Mouse (Mus musculus) T-helper 2 cell (primary cell): ENCODE data around the gene Zfp36l2.

ENCODE experiments used
- in situ Hi-C: fragments of 300-600 bp; cut with MboI, MseI; formaldehyde crosslinking; loops from one replicate; pipeline ENCODE4 v1.15.1; 2025; ENCODE audit warnings: high pct_unique_total_duplicates

The Zfp36l2 gene

DNA sequence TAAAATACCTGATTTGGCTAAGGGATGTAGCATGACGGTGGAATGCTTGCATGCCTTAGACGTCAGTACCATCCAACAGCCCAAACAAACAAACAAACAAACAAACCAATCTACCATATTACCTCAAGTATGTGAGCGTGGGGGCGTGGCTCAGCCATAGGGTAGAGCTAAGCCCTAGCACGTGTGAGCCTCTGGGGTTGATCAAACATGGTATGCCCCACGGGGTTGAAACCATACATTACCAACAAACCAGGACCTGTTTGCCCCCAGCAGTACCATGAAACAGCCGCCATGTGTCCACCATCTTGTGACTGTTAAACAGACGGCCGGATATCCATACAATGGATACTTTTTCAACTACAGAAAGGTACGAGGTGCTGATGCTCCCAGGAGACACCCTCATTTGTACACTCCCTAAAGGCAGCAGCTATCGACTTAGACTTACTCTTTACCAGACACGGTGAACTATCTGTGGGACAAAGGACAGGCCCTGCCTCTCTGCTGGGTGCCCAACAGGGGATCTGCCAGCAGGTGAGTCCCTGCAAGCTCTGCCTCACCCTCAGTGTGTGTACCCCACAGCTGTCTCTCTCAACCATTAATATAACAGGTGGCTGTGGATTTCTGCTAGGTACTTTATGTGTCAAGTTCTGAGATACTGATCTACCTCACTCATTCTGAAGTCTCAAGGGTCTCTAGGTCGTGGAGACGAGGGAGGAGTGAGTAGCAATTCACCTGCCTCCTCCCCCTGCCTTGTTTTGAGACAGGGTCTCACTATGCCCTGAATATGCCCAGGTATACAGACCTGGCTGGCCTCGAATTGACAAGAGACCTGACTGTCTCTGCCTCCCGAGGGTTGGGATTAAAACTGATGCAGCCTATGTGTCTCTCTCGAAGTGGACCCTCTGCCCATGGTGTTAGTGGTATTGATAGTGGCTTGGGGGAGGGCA lies 8.4 kb downstream of the Zfp36l2 start:
- in situ Hi-C loops = loop anchor here (10.0 kb wide), 1 partner anchor 54 kb away; no protein-coding TSS in a partner anchor

DNA sequence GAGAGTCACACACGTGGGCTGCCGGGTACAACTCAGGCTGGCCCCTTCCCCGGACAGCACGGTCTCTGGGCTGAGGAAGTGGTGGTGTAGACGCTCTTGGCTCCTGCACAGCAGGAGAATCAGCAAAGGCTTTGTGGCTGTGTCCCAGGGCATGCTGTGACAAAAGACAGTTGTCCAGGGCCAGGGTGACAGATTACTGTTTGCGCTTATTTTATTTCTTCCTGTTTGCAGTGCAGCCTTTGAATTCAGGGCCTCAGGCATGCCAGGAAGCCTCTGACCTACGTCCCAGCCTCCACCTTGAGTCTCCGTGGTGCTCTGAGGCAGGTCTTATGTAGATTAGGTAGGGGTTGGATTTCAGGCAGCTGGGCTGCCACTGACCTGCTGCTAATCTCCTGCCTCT lies 10.3 kb downstream of the Zfp36l2 start:
- in situ Hi-C loops = loop anchor here (10.0 kb wide), 1 partner anchor 53 kb away; no protein-coding TSS in a partner anchor

GRCm38 (mm10) chr17:84176446-84176845 lies 11.3 kb downstream of the Zfp36l2 start:
- in situ Hi-C loops = loop anchor here (10.0 kb wide), 1 partner anchor 52 kb away; no protein-coding TSS in a partner anchor

- in situ Hi-C loops = loop anchor here (10.0 kb wide), 1 partner anchor 50 kb away; no protein-coding TSS in a partner anchor
Measured at GRCm38 (mm10) chr17:84175196-84175595, 12.6 kb downstream of the Zfp36l2 start.

- in situ Hi-C loops = no loop called here
Measured at GRCm38 (mm10) chr17:84167377-84167776, 20.4 kb downstream of the Zfp36l2 start.

- in situ Hi-C loops = no loop called here
Measured at GRCm38 (mm10) chr17:84166135-84166860, 21.4 kb downstream of the Zfp36l2 start.

GRCm38 (mm10) chr17:84165735-84166134 lies 22.0 kb downstream of the Zfp36l2 start:
- in situ Hi-C loops = no loop called here

- in situ Hi-C loops = no loop called here
Measured at GRCm38 (mm10) chr17:84164146-84164545, 23.6 kb downstream of the Zfp36l2 start.

- in situ Hi-C loops = no loop called here
Measured at GRCm38 (mm10) chr17:84163066-84163785, 24.5 kb downstream of the Zfp36l2 start.

- in situ Hi-C loops = no loop called here
Measured at GRCm38 (mm10) chr17:84162211-84162760, 25.5 kb downstream of the Zfp36l2 start.

- in situ Hi-C loops = no loop called here
Measured at GRCm38 (mm10) chr17:84161231-84161854, 26.4 kb downstream of the Zfp36l2 start.

DNA sequence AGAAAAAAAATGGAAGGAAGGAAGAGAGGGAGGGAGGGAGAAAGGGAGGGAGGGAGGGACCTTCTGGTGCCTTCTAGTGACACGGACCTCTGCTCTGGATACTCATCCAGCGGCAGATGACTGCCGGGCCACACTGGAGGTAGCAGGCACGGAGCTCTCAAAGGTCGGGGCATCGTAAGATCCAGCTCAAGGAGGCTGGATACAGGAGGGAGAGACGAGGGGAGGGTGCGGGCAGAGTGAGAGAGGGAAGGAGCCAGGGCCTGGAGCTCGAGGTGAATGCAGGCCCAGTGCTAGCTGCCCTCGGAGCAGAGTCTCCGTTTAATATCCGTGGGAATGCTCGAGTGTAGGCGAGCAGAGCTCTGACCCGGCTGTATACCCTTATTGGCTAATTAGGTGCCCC lies 28.9 kb downstream of the Zfp36l2 start:
- in situ Hi-C loops = no loop called here

DNA sequence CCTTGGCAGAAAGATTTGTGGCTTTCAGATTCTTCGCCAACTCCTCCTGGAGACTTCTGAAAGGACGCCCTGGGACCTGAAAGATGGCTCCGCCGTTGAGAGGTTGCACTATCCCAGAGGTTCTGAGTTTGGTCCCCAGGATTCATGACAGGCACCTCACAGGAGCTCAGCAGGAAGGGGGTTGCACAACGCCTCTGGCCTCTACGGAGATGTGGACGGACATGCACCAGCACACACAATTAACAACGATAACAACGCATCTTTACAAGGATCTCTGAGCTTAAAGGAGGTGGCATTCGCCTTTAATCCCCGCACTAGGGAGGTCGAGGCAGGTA lies 29.3 kb downstream of the Zfp36l2 start:
- in situ Hi-C loops = no loop called here

- in situ Hi-C loops = no loop called here
Measured at GRCm38 (mm10) chr17:84157743-84158460, 29.8 kb downstream of the Zfp36l2 start.

DNA sequence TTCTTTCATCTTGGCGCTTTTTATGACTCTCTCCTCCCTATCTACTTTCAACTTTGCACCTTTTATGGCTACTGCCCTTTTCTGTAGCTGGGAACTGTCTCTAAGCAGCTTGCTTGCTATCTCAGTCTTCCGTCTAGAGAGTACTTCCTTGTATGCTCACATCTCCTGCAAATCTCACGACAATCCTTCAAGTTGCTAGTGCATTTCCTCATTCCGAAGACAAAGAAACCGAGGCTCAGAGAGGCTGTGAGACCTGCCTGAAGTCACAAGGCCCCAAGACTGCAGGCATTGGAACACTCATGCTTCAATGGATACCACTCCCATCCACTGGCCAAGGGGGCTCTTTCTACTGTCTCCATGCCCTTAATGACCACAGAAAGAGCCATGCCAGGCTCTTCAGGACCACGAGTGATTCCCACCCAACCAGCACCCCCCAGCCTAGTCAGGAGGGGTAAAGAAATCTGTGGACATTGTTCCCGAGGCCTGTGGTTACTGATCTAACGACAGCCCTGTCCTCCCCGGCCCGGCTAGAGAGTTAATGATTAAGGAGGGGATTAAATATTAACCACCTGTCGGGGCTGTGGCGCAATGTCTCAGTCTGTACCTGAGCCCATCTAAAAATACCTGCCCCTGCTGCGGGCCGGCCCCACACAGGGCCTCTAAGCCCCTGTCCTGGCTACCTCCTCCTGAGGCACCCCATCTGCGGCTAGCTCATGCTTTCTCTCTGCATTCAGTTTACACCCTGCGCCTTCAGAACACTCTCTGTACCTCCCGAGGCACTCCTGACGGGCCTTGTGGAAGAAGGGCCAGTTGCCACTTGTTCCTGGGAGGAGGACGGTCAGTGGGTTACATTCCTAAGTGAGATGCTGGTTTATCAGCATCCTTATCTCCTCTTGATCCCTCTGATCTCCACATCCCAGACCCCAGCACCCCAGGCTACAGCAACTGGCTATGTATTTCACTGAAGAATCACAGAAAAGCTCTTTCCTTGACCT lies 30.7 kb downstream of the Zfp36l2 start:
- in situ Hi-C loops = no loop called here

DNA sequence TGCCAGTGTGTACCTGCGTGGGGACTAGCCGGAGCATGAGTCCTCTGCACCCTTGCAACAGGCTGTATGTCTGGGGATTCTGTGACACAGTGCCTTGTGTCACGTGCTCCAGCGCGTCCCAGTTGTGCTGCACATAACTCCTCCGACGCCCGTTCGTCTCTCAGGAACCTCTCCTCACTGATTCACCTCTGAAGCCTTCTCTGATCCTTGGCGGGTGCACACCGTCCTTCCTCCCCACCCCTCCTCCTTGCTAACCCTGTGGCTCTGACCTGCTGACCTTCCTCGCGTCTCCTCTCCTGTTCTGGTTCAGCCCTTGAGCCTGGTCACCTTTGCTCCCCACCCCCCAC lies 31.5 kb downstream of the Zfp36l2 start:
- in situ Hi-C loops = no loop called here

DNA sequence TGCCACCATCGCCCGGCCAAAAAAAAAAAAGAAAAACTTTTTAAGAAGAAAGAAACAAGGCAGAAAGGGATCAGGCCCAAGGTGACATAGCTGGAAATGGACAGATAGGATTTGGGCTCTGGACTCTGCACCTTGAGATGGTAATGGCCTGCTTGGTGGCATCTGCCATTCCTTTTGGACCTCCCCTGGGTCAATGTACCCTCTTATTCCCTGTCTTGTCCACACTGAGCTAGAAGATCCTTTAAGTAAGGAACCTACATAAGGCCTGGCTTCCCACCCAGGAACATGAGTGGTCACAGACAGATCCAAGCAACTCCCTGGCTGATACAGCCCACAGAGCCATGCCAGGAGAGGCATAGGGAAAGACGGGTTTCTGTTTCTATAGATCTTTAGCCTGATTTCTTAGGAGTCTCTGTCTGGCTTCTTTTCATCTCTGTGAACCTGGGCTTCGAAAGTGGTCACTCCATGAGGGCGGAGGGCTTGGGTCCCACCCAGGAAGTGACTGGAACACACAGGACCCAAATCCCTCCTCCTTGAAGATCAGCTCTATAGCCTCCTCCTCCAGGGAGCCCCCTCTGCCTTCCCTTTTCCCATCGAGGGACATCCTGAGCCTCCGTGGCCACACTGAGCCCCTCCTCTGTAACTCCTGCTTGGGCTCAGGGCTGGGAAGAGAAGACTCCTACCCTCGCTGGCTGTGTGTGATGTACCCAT lies 32.1 kb downstream of the Zfp36l2 start:
- in situ Hi-C loops = no loop called here

DNA sequence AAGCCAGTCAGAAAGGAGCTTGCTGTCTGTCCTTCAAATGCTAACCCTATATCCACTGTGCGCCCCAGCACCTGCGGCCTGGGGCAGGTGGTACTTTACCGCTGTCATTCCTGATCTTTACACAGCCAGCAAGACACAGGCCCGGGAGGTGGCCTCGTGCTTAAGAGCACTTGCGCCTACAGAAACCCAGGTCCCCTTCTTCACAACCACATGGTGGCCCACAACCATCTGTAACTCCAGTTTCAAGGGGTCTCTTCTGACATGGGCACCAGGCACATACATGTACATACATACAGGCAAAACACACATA lies 32.8 kb downstream of the Zfp36l2 start:
- in situ Hi-C loops = no loop called here
